Mouse (Mus musculus): ENCODE results near the gene Wwtr1. TPM values are rescaled to one million over a fixed set of nuclear protein-coding genes. Genes with fewer than 3 reads are reported as not detected.
A peak's percentile ranks its signal among the peaks of the same experiment; 100 is the strongest.

Gene Wwtr1
- total RNA-seq, 2 experiments from 2014 or later: 78.5 to 83.2 TPM

DNA sequence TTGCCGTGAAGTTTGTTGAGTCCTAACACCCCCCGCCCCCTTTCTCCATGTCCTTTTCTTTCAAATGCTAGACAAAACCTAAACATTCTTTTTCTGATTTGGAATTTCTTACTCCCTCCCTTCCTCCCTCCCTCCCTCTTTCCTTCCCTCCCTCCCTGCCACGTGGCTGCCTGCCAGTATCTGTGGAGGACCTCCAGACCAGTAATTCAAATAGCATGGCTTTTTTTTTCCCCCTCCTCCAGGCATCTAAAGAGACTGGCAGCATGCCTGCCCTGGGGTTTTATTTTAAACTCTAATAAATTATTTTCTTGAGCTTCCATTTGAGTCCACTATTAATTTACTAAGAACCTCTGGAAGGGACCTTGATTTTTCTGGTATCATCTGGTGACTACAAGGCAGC lies 130.0 kb downstream of the Wwtr1 start:
- peak; percentile 78 for DNase-seq

GRCm38 (mm10) chr3:57440956-57441355 lies 134.8 kb downstream of the Wwtr1 start:
- no peak for DNase-seq

DNA sequence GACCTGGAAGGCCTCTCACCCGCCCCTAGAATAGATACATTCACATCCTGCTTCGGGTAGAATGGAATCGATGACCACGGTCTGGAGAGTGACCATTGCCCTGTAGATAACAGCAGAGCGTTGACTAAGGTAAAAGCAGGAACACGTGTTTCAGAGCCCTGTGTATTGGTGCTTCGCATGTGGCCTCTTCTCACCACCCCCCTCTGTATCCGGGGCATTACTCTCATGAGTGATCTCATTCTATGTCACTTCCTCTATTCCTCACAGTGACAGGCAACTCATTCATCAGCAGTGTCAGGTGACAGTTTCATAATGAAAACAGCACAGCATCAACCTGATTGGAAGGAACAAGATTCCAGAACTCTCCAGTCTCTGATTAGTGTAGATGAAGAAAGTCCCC lies 140.3 kb downstream of the Wwtr1 start:
- DNase-seq: no peak

- peak; percentile 65 for DNase-seq
Measured at GRCm38 (mm10) chr3:57431706-57432105, 144.0 kb downstream of the Wwtr1 start.

GRCm38 (mm10) chr3:57429486-57429885 lies 146.2 kb downstream of the Wwtr1 start:
- peak; percentile 30 for DNase-seq

- peak; percentile 50 for DNase-seq
Measured at GRCm38 (mm10) chr3:57428682-57429464, 146.8 kb downstream of the Wwtr1 start.

DNA sequence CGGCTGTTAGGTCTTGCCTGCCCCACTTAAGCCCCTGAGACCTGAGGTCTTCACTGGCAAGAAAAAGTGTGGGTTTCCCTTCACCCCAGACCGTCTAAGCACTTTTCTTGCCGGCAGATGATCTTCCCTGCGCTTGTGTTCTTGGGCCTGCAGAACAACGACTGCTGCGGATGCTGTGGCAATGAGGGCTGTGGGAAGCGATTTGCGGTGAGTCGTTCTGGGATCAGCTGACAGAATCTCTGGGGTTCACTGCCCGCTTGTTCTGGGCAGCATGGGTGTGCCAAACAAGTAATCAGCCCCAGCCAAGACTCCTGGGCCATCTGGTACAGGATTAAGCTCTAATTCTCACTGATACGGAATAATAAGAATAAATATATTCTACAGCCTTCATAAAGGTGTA lies 149.4 kb downstream of the Wwtr1 start:
- no peak for DNase-seq

GRCm38 (mm10) chr3:57425089-57425730 lies 150.5 kb downstream of the Wwtr1 start, which contains the start of gene Tm4sf4:
Gene Tm4sf4 (plus strand): TSS chr3:57425314.
- no peak for DNase-seq

DNA sequence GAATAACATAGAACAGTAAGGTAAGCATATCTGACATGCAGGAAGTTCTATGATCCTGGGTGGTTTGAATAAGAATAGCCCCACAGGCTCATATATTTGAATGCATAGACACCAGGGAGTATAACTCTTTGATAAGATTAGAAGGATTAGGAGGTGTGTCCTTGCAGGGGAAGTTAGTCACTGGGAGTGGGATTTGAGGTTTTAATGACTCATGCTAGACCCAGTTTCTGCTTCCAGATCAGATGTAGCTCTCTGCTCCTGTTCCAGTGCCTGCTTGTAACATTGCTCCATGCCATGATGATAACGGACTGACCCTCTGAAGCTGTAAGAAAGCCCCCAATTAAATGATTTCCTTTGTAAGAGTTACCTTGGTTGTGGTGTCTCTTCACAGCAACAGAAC lies 155.1 kb downstream of the Wwtr1 start:
- no peak for DNase-seq

DNA sequence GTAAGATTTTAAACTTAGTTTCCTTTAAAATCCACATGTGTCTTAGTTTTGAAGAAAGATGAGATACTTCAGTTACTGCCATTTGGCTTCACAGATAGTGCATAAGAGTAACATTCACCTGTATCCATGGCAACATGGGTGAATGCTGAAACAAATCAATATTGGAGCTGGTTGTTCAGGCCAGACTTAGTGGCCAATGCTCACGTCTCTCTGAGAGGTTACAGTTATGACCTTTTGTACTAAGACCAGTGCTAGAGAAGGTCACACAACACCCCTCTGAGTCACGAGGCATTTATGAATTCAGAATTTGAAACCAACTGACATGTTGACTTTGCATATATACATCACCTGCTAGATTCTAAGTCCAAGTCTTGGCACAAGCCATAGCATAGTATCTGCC lies 155.5 kb downstream of the Wwtr1 start:
- no peak for DNase-seq

DNA sequence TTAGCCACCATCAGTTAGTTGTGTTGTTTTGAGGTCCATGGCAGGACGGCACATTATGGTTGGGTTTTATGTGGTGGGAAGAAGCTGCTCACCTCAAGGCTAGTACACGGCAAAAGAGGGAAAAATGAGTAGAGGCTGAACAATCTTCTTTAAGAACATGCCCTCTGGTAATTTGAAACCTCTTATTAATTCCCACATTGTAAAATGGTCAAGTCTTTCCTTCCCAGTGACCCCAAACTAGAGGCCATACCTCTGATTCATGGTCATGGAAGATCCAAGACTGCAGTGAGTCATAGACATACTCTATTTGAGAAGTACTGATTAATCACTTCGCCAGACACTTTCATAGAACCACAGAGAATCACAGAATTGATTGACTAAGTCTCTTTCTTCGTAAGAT lies 164.2 kb downstream of the Wwtr1 start:
- DNase-seq: no peak

Small RNA genes within 50 kb of the gene (microRNA-seq; reads per million reads assigned to microRNA genes)
- gene Mir6377: 0 reads per million in 2 experiments

Other genes with a start within 250 kb of the Wwtr1 start
- under 1 TPM in 1 of 2 experiments, not detected in 1; 0.18 TPM for gene Tm4sf4, start 150.6 kb downstream of the Wwtr1 start, total RNA-seq (2021)
- gene Commd2, start 75.8 kb upstream of the Wwtr1 start, total RNA-seq (2021): 10 to 100 TPM; 22.3 to 24.0 TPM
- not detected for gene Ankub1, start 116.9 kb upstream of the Wwtr1 start, total RNA-seq (2021)
- 10 to 100 TPM; 37.2 to 37.8 TPM for gene Rnf13, start 160.2 kb upstream of the Wwtr1 start, total RNA-seq (2021)

Data from heart, postnatal 4 days (tissue).